Mouse (Mus musculus): ENCODE data around the gene Itgb5.
A peak's percentile ranks its signal among the peaks of the same experiment; 100 is the strongest.

Itgb5 gene

GRCm38 (mm10) chr16:33939133-33939531 is 109.7 kb downstream of the Itgb5 start:
- DNase-seq (ENCODE audit: low read depth, low spot score), result no peak

GRCm38 (mm10) chr16:33939636-33940035 is 110.2 kb downstream of the Itgb5 start:
- DNase-seq (ENCODE audit: low read depth, low spot score), result peak; percentile 40

GRCm38 (mm10) chr16:33940095-33940494 is 110.6 kb downstream of the Itgb5 start:
- DNase-seq (ENCODE audit: low read depth, low spot score), result no peak

- DNase-seq (ENCODE audit: low read depth, low spot score), result no peak
Observed at GRCm38 (mm10) chr16:33941271-33941781, 111.9 kb downstream of the Itgb5 start.

- DNase-seq (ENCODE audit: low read depth, low spot score), result peak; percentile 56
Observed at GRCm38 (mm10) chr16:33942341-33942740, 112.9 kb downstream of the Itgb5 start.

GRCm38 (mm10) chr16:33943388-33943787 is 113.9 kb downstream of the Itgb5 start:
- DNase-seq (ENCODE audit: low read depth, low spot score), result no peak

GRCm38 (mm10) chr16:33944126-33944525 is 114.7 kb downstream of the Itgb5 start:
- no peak for DNase-seq (ENCODE audit: low read depth, low spot score)

GRCm38 (mm10) chr16:33944772-33945171 is 115.3 kb downstream of the Itgb5 start:
- DNase-seq (ENCODE audit: low read depth, low spot score), result no peak

GRCm38 (mm10) chr16:33946021-33946420 is 116.6 kb downstream of the Itgb5 start:
- no peak for DNase-seq (ENCODE audit: low read depth, low spot score)

- no peak for DNase-seq (ENCODE audit: low read depth, low spot score)
Observed at GRCm38 (mm10) chr16:33947664-33948571, 118.5 kb downstream of the Itgb5 start.

- DNase-seq (ENCODE audit: low read depth, low spot score), result no peak
Observed at GRCm38 (mm10) chr16:33950386-33950785, 120.9 kb downstream of the Itgb5 start.

- DNase-seq (ENCODE audit: low read depth, low spot score), result peak; percentile 82
Observed at GRCm38 (mm10) chr16:33950830-33951229, 121.4 kb downstream of the Itgb5 start.

GRCm38 (mm10) chr16:33953008-33953407 is 123.5 kb downstream of the Itgb5 start:
- DNase-seq (ENCODE audit: low read depth, low spot score), result no peak

- no peak for DNase-seq (ENCODE audit: low read depth, low spot score)
Observed at GRCm38 (mm10) chr16:33954793-33955192, 125.3 kb downstream of the Itgb5 start.

- no peak for DNase-seq (ENCODE audit: low read depth, low spot score)
Observed at GRCm38 (mm10) chr16:33963509-33963908, 134.0 kb downstream of the Itgb5 start.

- DNase-seq (ENCODE audit: low read depth, low spot score), result no peak
Observed at GRCm38 (mm10) chr16:33965878-33966537, 136.5 kb downstream of the Itgb5 start.

GRCm38 (mm10) chr16:33966538-33967282 is 137.2 kb downstream of the Itgb5 start, which contains the start of gene Umps:
Gene Umps (minus strand): TSS chr16:33967038.
- DNase-seq (ENCODE audit: low read depth, low spot score), result peak; percentile 82

GRCm38 (mm10) chr16:33967283-33967640 is 137.8 kb downstream of the Itgb5 start:
- no peak for DNase-seq (ENCODE audit: low read depth, low spot score)

- no peak for DNase-seq (ENCODE audit: low read depth, low spot score)
Observed at GRCm38 (mm10) chr16:33979855-33980254, 150.4 kb downstream of the Itgb5 start.

- no peak for DNase-seq (ENCODE audit: low read depth, low spot score)
Observed at GRCm38 (mm10) chr16:33983712-33984111, 154.2 kb downstream of the Itgb5 start.

- no peak for DNase-seq (ENCODE audit: low read depth, low spot score)
Observed at GRCm38 (mm10) chr16:33985372-33985771, 155.9 kb downstream of the Itgb5 start.

- no peak for DNase-seq (ENCODE audit: low read depth, low spot score)
Observed at GRCm38 (mm10) chr16:33986993-33987392, 157.5 kb downstream of the Itgb5 start.
